Mouse (Mus musculus): Measurements from ENCODE around the gene Akt3.

Gene Akt3

GRCm38 (mm10) chr1:177258034-177258342 is at the start of gene Akt3:
Gene Akt3, minus strand, starts transcription at chr1:177258203.
- DNase-seq (ENCODE audit: low spot score): no peak

DNA sequence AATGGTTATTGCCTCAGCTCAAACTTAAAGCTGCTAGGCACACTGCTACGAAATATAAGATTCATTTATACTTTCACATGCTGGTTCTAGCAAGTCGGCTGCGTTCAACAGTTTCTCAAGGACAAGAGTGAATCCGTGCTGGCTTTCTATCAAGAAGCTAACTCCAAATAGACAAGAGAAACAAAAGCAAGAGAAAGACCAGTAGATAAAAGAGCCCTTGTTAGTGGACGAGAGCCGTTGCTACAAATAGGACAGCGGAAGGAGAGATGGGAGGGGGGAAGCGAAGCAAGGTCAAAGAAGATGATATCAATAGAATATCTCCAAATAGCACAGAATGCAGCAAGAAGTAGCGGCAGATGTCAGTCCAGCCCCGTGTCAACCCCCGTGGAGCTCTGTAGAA is 49.5 kb upstream of the Akt3 start:
- no peak for DNase-seq (ENCODE audit: low spot score)

- DNase-seq (ENCODE audit: low spot score): no peak
Measured at GRCm38 (mm10) chr1:177298231-177298630, 40.2 kb upstream of the Akt3 start.

DNA sequence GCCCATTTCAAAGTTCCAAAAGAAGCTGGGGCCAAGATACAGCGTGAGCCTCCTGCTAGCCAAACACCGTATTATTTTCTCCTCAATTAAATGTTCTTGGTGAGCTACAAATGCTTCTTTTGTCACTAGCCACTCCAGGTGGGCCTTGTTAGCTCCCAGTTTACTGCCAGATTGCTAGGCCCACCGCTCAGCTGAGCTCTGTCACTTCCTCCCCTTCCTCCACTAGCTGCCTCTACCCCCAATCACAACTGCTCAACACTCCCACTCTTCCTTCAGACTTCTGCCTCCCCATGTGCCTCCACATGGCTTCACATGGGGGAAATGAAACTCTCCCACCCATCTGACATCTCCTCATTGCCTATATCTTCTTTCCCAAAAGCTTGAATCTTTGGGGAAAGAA is 28.8 kb upstream of the Akt3 start:
- DNase-seq (ENCODE audit: low spot score): no peak

DNA sequence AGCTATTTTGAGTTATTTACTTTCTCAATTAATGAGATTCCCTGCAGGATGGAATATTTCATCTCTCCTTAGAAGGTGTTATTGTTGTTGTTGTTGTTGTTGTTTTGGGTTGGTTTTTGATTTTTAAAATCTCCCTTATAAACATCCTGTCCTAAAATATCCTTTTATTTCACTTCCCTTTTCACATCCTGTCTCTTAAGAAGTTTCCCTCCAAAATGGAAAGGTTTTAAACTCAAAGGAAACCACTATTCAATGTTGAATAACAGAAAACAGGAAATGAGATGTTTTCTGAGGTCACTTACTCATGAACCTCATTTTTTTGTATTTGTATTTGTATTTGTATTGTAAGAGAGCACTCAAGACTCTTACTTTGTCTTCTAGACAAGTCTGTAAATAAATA is 23.9 kb upstream of the Akt3 start:
- DNase-seq (ENCODE audit: low spot score): no peak

- no peak for DNase-seq (ENCODE audit: low spot score)
Measured at GRCm38 (mm10) chr1:177277361-177277760, 19.4 kb upstream of the Akt3 start.

DNA sequence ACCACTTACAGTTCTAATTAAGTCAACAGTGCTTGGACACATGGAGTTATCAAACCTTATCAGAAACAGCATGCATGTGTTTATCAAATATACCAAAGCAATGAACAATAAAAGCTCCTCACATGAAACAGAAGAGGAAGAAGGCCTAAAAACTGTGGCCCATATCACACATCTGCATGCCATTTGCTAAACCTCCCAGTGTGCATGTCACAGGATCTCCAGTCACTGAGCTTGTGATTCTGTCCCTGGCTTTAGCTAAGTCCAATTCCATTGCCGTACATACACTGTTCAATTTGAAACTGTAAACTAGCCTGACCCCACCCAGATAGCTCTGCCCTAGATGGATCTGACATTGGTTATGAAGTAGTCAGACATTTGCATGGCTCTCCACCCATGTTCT is 9.6 kb upstream of the Akt3 start:
- no peak for DNase-seq (ENCODE audit: low spot score)

DNA sequence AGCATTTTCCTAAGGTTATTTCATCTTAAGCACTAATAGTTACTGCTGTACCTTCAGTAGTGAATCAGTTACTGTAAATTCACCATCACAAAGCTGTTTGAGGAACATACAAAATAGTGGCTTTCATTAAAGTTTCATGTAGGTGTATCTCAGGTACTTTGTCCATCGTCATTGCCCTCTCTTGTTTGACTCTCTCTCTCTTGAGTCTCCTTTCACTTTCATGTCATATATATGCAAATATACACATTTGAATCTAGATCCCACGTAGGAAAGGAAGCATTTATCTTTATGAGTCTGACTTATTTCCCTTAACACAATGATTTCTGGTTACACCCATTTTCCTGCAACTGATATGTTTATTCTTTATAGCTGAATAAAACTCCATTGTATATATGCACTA is 4.9 kb upstream of the Akt3 start:
- DNase-seq (ENCODE audit: low spot score): no peak

- no peak for DNase-seq (ENCODE audit: low spot score)
Measured at GRCm38 (mm10) chr1:177260796-177261195, 2.8 kb upstream of the Akt3 start.

DNA sequence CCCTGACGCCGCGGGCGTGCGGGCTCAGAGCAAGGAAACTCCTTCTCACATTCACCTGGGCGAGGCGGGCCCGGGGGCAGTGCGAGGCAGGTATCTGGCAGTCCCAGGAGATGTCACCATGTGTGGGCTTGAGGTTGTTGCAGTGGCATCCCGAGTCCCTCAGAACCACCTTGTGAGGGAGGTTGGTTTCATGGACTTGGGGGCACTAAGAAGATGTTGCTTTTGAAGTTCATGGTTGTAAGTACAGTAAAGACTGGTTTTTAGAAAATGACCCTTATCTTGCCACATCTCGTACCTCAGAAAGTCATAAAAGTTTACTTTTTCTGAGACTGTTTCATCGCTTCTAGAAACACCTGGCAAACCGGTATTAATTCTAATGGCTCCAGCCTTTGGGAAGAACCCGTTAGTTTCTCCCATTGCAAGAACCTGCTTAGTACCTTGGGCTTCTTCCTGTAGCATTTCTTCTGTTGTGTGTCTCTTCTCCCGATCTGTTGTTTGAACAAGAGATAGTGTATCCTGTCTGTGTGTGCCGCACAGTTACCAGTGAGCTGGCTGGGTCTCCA is 1.1 kb upstream of the Akt3 start:
- no peak for DNase-seq (ENCODE audit: low spot score)

GRCm38 (mm10) chr1:177258343-177259037 is 487 bp upstream of the Akt3 start:
- DNase-seq (ENCODE audit: low spot score): peak; percentile 86

DNA sequence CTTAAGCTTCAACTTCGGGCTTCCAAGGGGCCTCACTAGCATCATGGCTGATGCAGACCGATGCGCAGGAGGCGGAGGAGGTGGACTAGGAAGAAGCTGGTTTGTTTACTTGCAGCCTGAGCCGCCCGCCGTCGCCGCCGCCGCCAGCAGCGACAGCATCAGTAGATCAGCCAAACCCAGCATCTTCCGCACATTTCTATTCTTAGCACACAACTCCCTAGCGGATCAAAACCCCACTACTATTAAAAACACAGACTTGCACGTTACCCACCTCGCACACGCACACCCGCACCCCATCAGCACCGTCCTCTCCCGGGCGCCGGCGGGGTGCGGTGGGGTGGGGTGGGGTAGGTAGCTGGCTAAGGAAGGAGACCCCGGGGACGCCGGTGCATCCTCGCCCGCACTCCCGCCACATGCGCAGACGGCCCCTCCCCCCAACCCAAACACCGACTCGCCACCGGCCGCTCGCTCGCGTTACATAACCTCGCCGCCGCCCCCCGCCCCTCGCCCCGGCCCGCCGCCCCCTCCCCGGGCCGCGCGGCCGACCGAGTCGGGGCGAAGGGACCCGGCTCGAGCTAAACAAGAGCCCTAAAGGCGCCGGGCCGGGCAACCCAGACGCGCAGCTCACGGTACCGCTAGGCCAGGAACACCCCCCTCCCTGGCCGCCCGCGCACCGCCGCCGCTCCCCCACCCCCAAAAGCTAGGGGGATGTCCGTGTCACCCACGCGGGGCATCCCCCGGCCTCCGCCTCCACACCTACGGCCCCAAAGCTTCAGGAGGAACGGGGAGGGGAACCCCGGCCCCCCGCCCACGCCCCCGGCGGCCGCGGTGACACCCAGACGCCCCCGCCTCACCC is 597 bp downstream of the Akt3 start:
- peak; percentile 77 for DNase-seq (ENCODE audit: low spot score)

- no peak for DNase-seq (ENCODE audit: low spot score)
Measured at GRCm38 (mm10) chr1:177248638-177249037, 9.4 kb downstream of the Akt3 start.

DNA sequence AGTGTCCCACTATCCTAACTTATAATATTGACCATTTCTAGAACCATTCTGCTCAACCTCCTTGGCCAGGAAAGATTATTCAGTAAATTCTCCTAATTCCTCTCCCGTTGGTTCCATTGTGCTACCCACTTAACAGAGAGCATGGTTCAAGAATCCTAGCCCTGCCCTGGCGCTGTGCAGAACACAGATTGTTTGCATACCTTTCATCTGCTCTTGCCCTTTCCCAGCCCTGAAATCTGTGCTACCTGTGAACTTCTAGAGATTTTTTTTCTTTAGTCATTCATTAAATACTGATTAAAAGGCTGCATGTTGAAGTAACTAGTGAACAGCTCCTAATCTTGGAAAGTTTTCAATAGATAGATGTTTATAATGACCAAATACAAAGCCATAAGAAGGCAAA is 19.6 kb downstream of the Akt3 start:
- no peak for DNase-seq (ENCODE audit: low spot score)

GRCm38 (mm10) chr1:177236695-177237094 is 21.3 kb downstream of the Akt3 start:
- no peak for DNase-seq (ENCODE audit: low spot score)

DNA sequence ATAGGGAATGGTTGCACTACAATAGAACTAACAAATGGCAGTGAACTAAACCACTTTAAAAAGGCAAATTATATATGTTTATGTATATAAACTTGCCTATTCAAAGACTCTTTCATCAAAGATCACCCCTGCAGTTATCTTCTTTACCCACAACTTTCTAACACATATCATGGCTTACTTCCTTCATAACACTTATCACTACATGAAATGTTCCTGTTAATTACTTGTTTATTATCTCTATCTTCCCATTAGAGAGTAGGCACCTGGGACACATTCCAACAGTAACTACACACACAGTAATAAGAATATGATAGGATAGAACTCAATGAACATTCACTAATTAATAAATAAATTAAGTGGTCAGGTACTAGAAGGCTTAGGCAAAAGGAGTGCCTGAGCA is 21.8 kb downstream of the Akt3 start:
- no peak for DNase-seq (ENCODE audit: low spot score)

DNA sequence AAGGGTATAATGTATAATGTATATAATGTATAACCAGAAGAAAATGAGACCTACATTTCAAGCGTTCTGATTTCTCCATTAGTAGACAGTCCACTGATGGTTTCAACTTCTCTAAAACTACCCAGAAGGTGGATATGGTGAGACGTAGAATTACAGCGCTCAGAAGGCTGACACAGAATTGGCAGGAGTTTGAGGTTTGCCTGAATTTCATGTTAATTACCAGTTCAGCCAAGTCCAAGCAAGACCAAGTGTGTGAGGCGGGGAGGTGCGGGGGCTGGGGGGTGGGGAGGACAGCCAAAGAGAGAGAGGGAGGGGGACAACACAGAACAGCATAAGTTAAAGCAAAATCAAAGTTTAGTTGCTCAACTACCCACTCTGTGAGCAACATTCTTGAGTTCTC is 23.5 kb downstream of the Akt3 start:
- no peak for DNase-seq (ENCODE audit: low spot score)

DNA sequence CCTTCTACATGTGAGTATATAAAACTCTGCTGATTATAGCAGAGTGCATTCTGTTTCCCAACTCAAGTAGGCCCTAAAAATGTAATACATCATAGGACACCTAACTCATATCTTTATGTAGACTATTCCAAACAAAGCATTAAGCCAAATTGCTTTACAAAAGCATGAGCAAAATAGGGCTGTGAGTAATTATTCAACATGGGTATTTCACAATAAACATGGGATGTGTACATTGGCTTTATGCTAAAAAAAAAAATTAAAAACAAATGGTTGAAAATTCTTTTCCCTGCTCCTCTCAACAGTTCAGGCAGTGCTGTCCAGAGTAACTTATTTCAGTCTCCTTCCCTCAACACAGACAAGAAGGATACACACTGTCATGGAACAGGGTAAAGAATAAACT is 26.9 kb downstream of the Akt3 start:
- no peak for DNase-seq (ENCODE audit: low spot score)

DNA sequence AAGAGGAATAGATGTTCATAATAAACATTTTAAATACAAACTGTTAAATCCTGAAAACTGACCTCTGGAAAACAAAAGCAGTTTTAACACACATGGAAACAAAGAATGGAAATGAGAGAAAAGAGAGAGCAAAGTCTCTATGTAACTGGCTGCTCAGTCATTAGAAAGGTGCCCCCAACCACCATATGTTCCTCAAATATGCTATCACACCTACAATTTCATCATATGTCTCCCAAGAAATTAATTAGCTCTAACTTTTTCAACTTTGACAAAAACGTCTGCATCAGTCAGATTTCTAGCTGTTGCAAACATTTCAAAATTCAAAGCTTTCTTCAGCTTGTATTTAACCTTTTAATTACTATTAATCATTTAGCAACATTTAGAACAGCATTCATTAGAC is 59.0 kb downstream of the Akt3 start:
- no peak for DNase-seq (ENCODE audit: low spot score)

DNA sequence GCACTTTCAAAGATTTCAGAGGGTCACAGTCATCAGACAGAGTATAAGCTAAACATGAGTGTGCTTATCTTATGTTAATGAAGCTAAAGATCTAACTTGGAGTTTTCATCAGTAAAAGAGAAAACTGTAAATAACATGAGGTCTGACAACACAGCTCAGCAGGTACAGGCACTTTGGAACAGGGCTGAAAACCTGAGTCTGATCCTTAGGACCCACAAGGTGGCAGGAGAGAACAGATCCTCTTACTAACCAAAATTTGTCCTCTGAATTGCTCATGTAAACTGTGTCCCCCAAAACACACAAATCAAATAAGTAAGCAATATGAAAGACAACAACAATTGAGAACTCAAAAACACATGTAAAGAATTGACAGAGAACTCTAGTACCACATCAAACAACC is 62.8 kb downstream of the Akt3 start:
- DNase-seq (ENCODE audit: low spot score): no peak

- no peak for DNase-seq (ENCODE audit: low spot score)
Measured at GRCm38 (mm10) chr1:177194324-177194723, 63.7 kb downstream of the Akt3 start.

- no peak for DNase-seq (ENCODE audit: low spot score)
Measured at GRCm38 (mm10) chr1:177191623-177192022, 66.4 kb downstream of the Akt3 start.

DNA sequence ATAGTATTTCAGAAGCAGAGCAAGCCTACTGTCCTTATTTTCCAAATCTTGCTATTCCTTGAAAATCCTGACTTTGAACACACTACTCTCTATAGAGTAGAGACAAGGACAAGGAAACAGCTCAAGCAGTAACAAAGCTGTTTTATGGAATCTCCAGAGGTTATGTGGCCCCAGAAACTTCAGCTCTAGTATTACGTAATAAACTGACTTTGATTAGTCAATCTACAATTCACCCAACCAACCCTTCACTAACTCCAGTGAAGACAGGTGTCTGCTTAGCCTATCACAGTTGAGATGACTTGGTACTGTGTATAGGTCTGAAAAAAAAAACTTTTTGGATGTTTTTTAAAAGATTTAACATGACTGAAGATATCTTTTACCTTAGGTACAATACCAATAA is 67.6 kb downstream of the Akt3 start:
- no peak for DNase-seq (ENCODE audit: low spot score)

GRCm38 (mm10) chr1:177188708-177189107 is 69.3 kb downstream of the Akt3 start:
- DNase-seq (ENCODE audit: low spot score): no peak

All from testis, postnatal 10 days (tissue).